Mouse (Mus musculus) MEL (cell line): ENCODE data around the gene Gprc5b. TPM values are rescaled to one million over a fixed set of nuclear protein-coding genes. Genes with fewer than 3 reads are reported as not detected.

Source experiments
- DNase-seq: peaks from one replicate; pipeline ENCODE4 v3.0.0; 2011; ENCODE audit warnings: low read depth, low spot score
- H3K27ac ChIP-seq: 2 replicates; pipeline ENCODE4 v1.5.1; 2012; ENCODE audit warnings: low read depth, mild to moderate bottlenecking, control low read depth, low read length, moderate library complexity; ENCODE audit not compliant: control insufficient read depth
- H3K27me3 ChIP-seq, 2 experiments: fragments of 150-350 bp in 1 of 2; sonication (generic) in 1 of 2; 2 replicates each; pipeline ENCODE4 v1.6.1; 2012; ENCODE audit warnings: low read length in 2 of 2, mild to moderate bottlenecking in 2 of 2, improper control_type of control experiment in 1 of 2, moderate library complexity in 1 of 2; ENCODE audit not compliant: insufficient read depth in 2 of 2, control insufficient read depth in 1 of 2
- H3K36me3 ChIP-seq, 2 experiments: 2 replicates each; pipeline ENCODE4 v1.6.1; 2012 to 2014; ENCODE audit warnings: low read length in 2 of 2, improper control_type of control experiment in 1 of 2, inconsistent platforms in 1 of 2, mild to moderate bottlenecking in 1 of 2; ENCODE audit not compliant: insufficient read depth in 2 of 2, control insufficient read depth in 1 of 2
- H3K4me1 ChIP-seq, 2 experiments: fragments of 150-350 bp in 1 of 2; sonication (generic) in 1 of 2; 2 replicates each; pipeline ENCODE4 v1.6.1; 2012; ENCODE audit warnings: low read length in 2 of 2, improper control_type of control experiment in 1 of 2, mild to moderate bottlenecking in 1 of 2; ENCODE audit not compliant: insufficient read depth in 2 of 2, control insufficient read depth in 1 of 2
- H3K4me3 ChIP-seq, 2 experiments: fragments of 150-350 bp in 1 of 2; sonication (generic) in 1 of 2; 2 replicates each; pipeline ENCODE4 v1.5.1; 2012; ENCODE audit warnings: low read depth in 2 of 2, low read length in 2 of 2, mild to moderate bottlenecking in 2 of 2, moderate library complexity in 2 of 2, control low read depth in 1 of 2, improper control_type of control experiment in 1 of 2; ENCODE audit not compliant: control insufficient read depth in 1 of 2, insufficient read depth in 1 of 2
- H3K79me2 ChIP-seq: 2 replicates; pipeline ENCODE4 v1.6.1; 2012; ENCODE audit warnings: mild to moderate bottlenecking, low read length, moderate library complexity; ENCODE audit not compliant: control insufficient read depth, poor library complexity, insufficient read depth
- H3K9ac ChIP-seq: 2 replicates; pipeline ENCODE4 v1.6.1; 2012; ENCODE audit warnings: low read depth, mild to moderate bottlenecking, control low read depth, low read length, moderate library complexity; ENCODE audit not compliant: control insufficient read depth, poor library complexity, severe bottlenecking
- H3K9me3 ChIP-seq: fragments of 150-350 bp; sonication (generic); replicated peaks from 2 replicates; pipeline ENCODE4 v1.6.1; 2012; ENCODE audit warnings: mild to moderate bottlenecking, low read length, improper control_type of control experiment, moderate library complexity; ENCODE audit not compliant: insufficient read depth
- BHLHE40 ChIP-seq: IDR thresholded peaks from 2 replicates; pipeline ENCODE4 v1.6.1; 2012; ENCODE audit warnings: low read depth, mild to moderate bottlenecking, inconsistent platforms, low read length, improper control_type of control experiment, borderline replicate concordance
- CHD2 ChIP-seq: IDR thresholded peaks from 2 replicates; pipeline ENCODE4 v1.6.1; 2011; ENCODE audit warnings: low read length, improper control_type of control experiment
- CTCF ChIP-seq, 3 experiments: IDR thresholded peaks in 2 of 3; conservative IDR thresholded peaks in 1 of 3; 2 replicates each; pipeline ENCODE4 v1.5.1; 2011 to 2012; ENCODE audit warnings: low read length in 3 of 3, low read depth in 2 of 3, mild to moderate bottlenecking in 2 of 3, improper control_type of control experiment in 1 of 3, inconsistent platforms in 1 of 3, mixed read lengths in 1 of 3, moderate library complexity in 1 of 3; ENCODE audit not compliant: control insufficient read depth in 1 of 3, insufficient read depth in 1 of 3, poor library complexity in 1 of 3, severe bottlenecking in 1 of 3
- ETS1 ChIP-seq: IDR thresholded peaks from 2 replicates; pipeline ENCODE4 v1.6.1; 2012; ENCODE audit warnings: low read depth, mild to moderate bottlenecking, inconsistent platforms, low read length, improper control_type of control experiment, moderate library complexity
- GABPA ChIP-seq: IDR thresholded peaks from 2 replicates; pipeline ENCODE4 v1.6.1; 2012; ENCODE audit warnings: low read depth, mild to moderate bottlenecking, inconsistent platforms, low read length, improper control_type of control experiment, moderate library complexity
- MAZ ChIP-seq: IDR thresholded peaks from 2 replicates; pipeline ENCODE4 v1.6.1; 2012; ENCODE audit warnings: low read depth, mild to moderate bottlenecking, inconsistent platforms, low read length, improper control_type of control experiment
- MYB ChIP-seq: IDR thresholded peaks from 2 replicates; pipeline ENCODE4 v1.6.1; 2011; ENCODE audit warnings: mild to moderate bottlenecking, low read depth, low read length, improper control_type of control experiment
- POLR2A ChIP-seq, 2 experiments: IDR thresholded peaks; 2 replicates each; pipeline ENCODE4 v1.6.1; 2011 to 2012; ENCODE audit warnings: low read length in 2 of 2, mild to moderate bottlenecking in 2 of 2, control low read depth in 1 of 2, improper control_type of control experiment in 1 of 2, low read depth in 1 of 2, moderate library complexity in 1 of 2; ENCODE audit not compliant: control insufficient read depth in 1 of 2, insufficient read depth in 1 of 2, poor library complexity in 1 of 2
- POLR2AphosphoS2 ChIP-seq: IDR thresholded peaks from 2 replicates; pipeline ENCODE4 v1.6.1; 2011; ENCODE audit warnings: low read length, improper control_type of control experiment
- POLR2AphosphoS5 ChIP-seq: IDR thresholded peaks from 2 replicates; pipeline ENCODE4 v1.6.1; 2012; ENCODE audit warnings: low read depth, borderline replicate concordance, mild to moderate bottlenecking, inconsistent platforms, low read length, moderate library complexity, mixed read lengths
- RAD21 ChIP-seq: IDR thresholded peaks from 2 replicates; pipeline ENCODE4 v1.6.1; 2011; ENCODE audit warnings: mild to moderate bottlenecking, low read depth, low read length, improper control_type of control experiment
- SIN3A ChIP-seq: IDR thresholded peaks from 2 replicates; pipeline ENCODE4 v1.6.1; 2012; ENCODE audit warnings: low read length, improper control_type of control experiment, inconsistent platforms
- TAL1 ChIP-seq: IDR thresholded peaks from 2 replicates; pipeline ENCODE4 v1.6.1; 2012; ENCODE audit warnings: mild to moderate bottlenecking, inconsistent platforms, low read length, moderate library complexity, mixed read lengths
- TCF12 ChIP-seq: IDR thresholded peaks from 2 replicates; pipeline ENCODE4 v1.6.1; 2014; ENCODE audit warnings: low read depth, mild to moderate bottlenecking, inconsistent platforms, low read length, improper control_type of control experiment, moderate library complexity
- UBTF ChIP-seq: IDR thresholded peaks from 2 replicates; pipeline ENCODE4 v1.6.1; 2012; ENCODE audit warnings: low read depth, mild to moderate bottlenecking, inconsistent platforms, low read length, improper control_type of control experiment, moderate library complexity, borderline replicate concordance; ENCODE audit not compliant: insufficient read depth
- USF1 ChIP-seq: IDR thresholded peaks from 2 replicates; pipeline ENCODE4 v1.6.1; 2014; ENCODE audit warnings: low read depth, mild to moderate bottlenecking, inconsistent platforms, low read length, improper control_type of control experiment, moderate library complexity
- ZKSCAN1 ChIP-seq: IDR thresholded peaks from 2 replicates; pipeline ENCODE4 v1.6.1; 2012; ENCODE audit warnings: low read depth, mild to moderate bottlenecking, inconsistent platforms, low read length, improper control_type of control experiment, moderate library complexity
- ZNF384 ChIP-seq: IDR thresholded peaks from 2 replicates; pipeline ENCODE4 v1.6.1; 2012; ENCODE audit warnings: low read depth, mild to moderate bottlenecking, inconsistent platforms, low read length, improper control_type of control experiment
- polyA plus RNA-seq, 2 experiments: library from polyadenylated mRNA; stranded (reverse) in 1 of 2; unstranded in 1 of 2; fragments of >175 nt in 1 of 2; fragments of >200 nt in 1 of 2; gene quantifications; 2 replicates each; pipeline versions ENCODE4 v1.2.1 to v1.2.4; 2012; ENCODE audit warnings: low replicate concordance in 2 of 2, low read depth in 1 of 2; ENCODE audit not compliant: insufficient read length in 2 of 2, insufficient read depth in 1 of 2, missing spikeins in 1 of 2
- total RNA-seq: library from RNA; depleted of rRNA; stranded (reverse); fragments of 300-350 nt; gene quantifications from 2 replicates; pipeline ENCODE4 v1.2.3, GENCODE M21; 2012

The Gprc5b gene
- total and polyA plus RNA-seq, 3 experiments, result not detected

DNA sequence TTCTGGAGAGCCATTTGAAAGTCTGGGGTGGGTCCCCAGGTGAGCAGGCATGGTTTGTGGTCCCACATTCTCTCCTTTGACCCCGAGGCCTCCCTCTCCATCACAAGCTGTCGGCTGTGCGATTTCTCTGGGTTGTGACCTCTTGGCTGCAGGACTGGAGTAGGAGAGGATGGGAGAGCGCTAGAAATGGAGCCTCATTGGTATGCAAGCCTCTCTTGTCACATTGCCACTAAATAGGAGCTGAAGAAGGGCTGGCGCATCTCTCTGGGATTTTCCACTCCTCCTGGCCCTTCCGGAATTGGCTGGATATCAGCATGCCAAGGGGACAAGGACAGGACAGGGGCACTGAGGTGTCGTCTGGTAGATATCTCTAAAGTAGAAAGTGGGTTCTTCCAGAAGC lies 29.8 kb downstream of the Gprc5b start:
- Histone ChIP-seq H3K9ac (no peak overlapping the region), H3K27me3 (peaks cover 4 to 5% of the 10 kb centered on the region in 2 experiments; a peak in 3 of 4 replicates), H3K36me3 (no peaks in the 10 kb centered on the region), H3K4me1 (no peaks in the 10 kb centered on the region), H3K4me3 (no peak overlapping the region), H3K79me2 (no peaks in the 10 kb centered on the region), H3K9me3 (no peaks in the 10 kb centered on the region), H3K27ac (no peak overlapping the region)
- no peak for DNase-seq
- TF ChIP-seq POLR2A (IDR thresholded peaks at IDR 0.05; ENCODE audit: control insufficient read depth in 1 of 2, insufficient read depth in 1 of 2, low read depth in 1 of 2, low read length in 2 of 2, poor library complexity in 1 of 2), result no peak
- TF ChIP-seq ZKSCAN1, result no peak

GRCm38 (mm10) chr7:118964777-118965176 lies 30.2 kb downstream of the Gprc5b start:
- no peak for DNase-seq
- Histone ChIP-seq H3K27ac (no peak overlapping the region), H3K36me3 (no peaks in the 10 kb centered on the region), H3K9ac (no peak overlapping the region), H3K27me3 (peaks cover 4% of the 10 kb centered on the region in 2 experiments; a peak in 3 of 4 replicates)
- TF ChIP-seq UBTF (no peak), ZNF384 (no peak), ETS1 (no peak), ZKSCAN1 (no peak), SIN3A (no peak), GABPA (no peak), POLR2AphosphoS2 (no peak), TCF12 (no peak), TAL1 (no peak), CHD2 (no peak), MYB (no peak), RAD21 (no peak), POLR2AphosphoS5 (no peak), MAZ (no peak), CTCF (IDR thresholded peaks at IDR 0.05 in 2 of 3, conservative IDR thresholded peaks at IDR 0.05 in 1 of 3; ENCODE audit: control insufficient read depth in 1 of 3, insufficient read depth in 1 of 3, low read depth in 2 of 3, low read length in 3 of 3, poor library complexity in 1 of 3, severe bottlenecking in 1 of 3) (no peak)
- TF ChIP-seq, all 39 proteins: peak for 0
- Histone ChIP-seq H3K9me3 (no peaks in the 10 kb centered on the region), H3K4me1 (no peaks in the 10 kb centered on the region), H3K79me2 (no peaks in the 10 kb centered on the region), H3K4me3 (no peak overlapping the region)

GRCm38 (mm10) chr7:118959209-118959608 lies 35.8 kb downstream of the Gprc5b start:
- H3K4me3 ChIP-seq, result no peak overlapping the region
- H3K27me3 ChIP-seq, result peaks cover 0 to 4% of the 10 kb centered on the region in 2 experiments; a peak in 2 of 4 replicates
- DNase-seq, result no peak
- H3K79me2 ChIP-seq, result no peaks in the 10 kb centered on the region
- no peaks in the 10 kb centered on the region for H3K4me1 ChIP-seq
- H3K36me3 ChIP-seq, result no peaks in the 10 kb centered on the region
- no peak overlapping the region for H3K27ac ChIP-seq
- no peak overlapping the region for H3K9ac ChIP-seq
- no peak for TF ChIP-seq BHLHE40
- no peak for TF ChIP-seq USF1
- H3K9me3 ChIP-seq, result no peaks in the 10 kb centered on the region
